Mouse (Mus musculus): ENCODE results near the gene Tbrg4. TPM values are rescaled to one million over a fixed set of nuclear protein-coding genes. Genes with fewer than 3 reads are reported as not detected.

Gene Tbrg4
- total and polyA plus RNA-seq, 3 experiments, result 192 to 756 (median 278) TPM

- Histone ChIP-seq H3K4me1 (ENCODE audit: control insufficient read depth in 1 of 2, insufficient read depth in 2 of 2, low read length in 2 of 2) (peaks cover 11 to 33% of the 10 kb centered on the region in 2 experiments), H3K9ac (ENCODE audit: control insufficient read depth, low read depth, low read length, poor library complexity, severe bottlenecking) (peak overlapping the region; percentile 92), H3K27ac (ENCODE audit: control insufficient read depth, low read depth, low read length) (peak overlapping the region; percentile 92)
- TF ChIP-seq MAFK (IDR thresholded peaks at IDR 0.05; ENCODE audit: borderline replicate concordance, low read depth, low read length) (no peak), USF1 (IDR thresholded peaks at IDR 0.05; ENCODE audit: low read depth, low read length) (0 out of 2 replicates have a peak, but pooled peaks have one; percentile 3), RCOR1 (IDR thresholded peaks at IDR 0.05; ENCODE audit: low read depth, low read length) (peak; percentile 36; the same call in 1 of the 2 replicates), POLR2AphosphoS2 (IDR thresholded peaks at IDR 0.05; ENCODE audit: low read length) (peak; percentile 58; the same call in 1 of the 2 replicates), E2F4 (IDR thresholded peaks at IDR 0.05; ENCODE audit: borderline replicate concordance, low read depth, low read length) (0 out of 2 replicates have a peak, but pooled peaks have one; percentile 33), EP300 (IDR thresholded peaks at IDR 0.05; ENCODE audit: low read depth in 1 of 2, low read length in 2 of 2) (peak; percentile 7 to 40; a peak in 1 of 4 replicates), HCFC1 (IDR thresholded peaks at IDR 0.05; ENCODE audit: low read depth, low read length) (peak; percentile 54; the same call in 1 of the 2 replicates), ZNF384 (IDR thresholded peaks at IDR 0.05; ENCODE audit: low read depth, low read length) (no peak), TBP (IDR thresholded peaks at IDR 0.05; ENCODE audit: low read depth, low read length) (peak; percentile 83), GATA1 (IDR thresholded peaks at IDR 0.05; ENCODE audit: low read depth, low read length) (peak; percentile 44), USF2 (IDR thresholded peaks at IDR 0.05; ENCODE audit: borderline replicate concordance in 1 of 2, insufficient read depth in 1 of 2, low read depth in 1 of 2, low read length in 2 of 2) (no peak), NELFE (IDR thresholded peaks at IDR 0.05; ENCODE audit: low read depth, low read length) (peak; percentile 58), ELF1 (IDR thresholded peaks at IDR 0.05; ENCODE audit: low read depth, low read length) (no peak), ZC3H11A (IDR thresholded peaks at IDR 0.05; ENCODE audit: low read depth, low read length) (no peak), MYB (IDR thresholded peaks at IDR 0.05; ENCODE audit: low read depth, low read length) (0 out of 2 replicates have a peak, but pooled peaks have one; percentile 35), NRF1 (IDR thresholded peaks at IDR 0.05; ENCODE audit: insufficient read depth, low read depth, low read length, poor library complexity, severe bottlenecking) (no peak), CHD2 (IDR thresholded peaks at IDR 0.05; ENCODE audit: low read length) (no peak), CHD1 (IDR thresholded peaks at IDR 0.05; ENCODE audit: low read depth, low read length) (peak; percentile 87; the same call in 1 of the 2 replicates), MEF2A (IDR thresholded peaks at IDR 0.05; ENCODE audit: extremely low read depth, insufficient replicate concordance, low read depth, low read length, poor library complexity, severe bottlenecking) (no peak), MAZ (IDR thresholded peaks at IDR 0.05; ENCODE audit: low read depth, low read length) (0 out of 2 replicates have a peak, but pooled peaks have one; percentile 27), POLR2AphosphoS5 (IDR thresholded peaks at IDR 0.05; ENCODE audit: borderline replicate concordance, low read depth, low read length) (no peak), RAD21 (IDR thresholded peaks at IDR 0.05; ENCODE audit: low read depth, low read length) (no peak), JUND (IDR thresholded peaks at IDR 0.05; ENCODE audit: low read depth, low read length) (peak; percentile 65; the same call in 1 of the 2 replicates), BHLHE40 (IDR thresholded peaks at IDR 0.05; ENCODE audit: borderline replicate concordance, low read depth, low read length) (no peak), KAT2A (conservative IDR thresholded peaks at IDR 0.05; ENCODE audit: low read depth, low read length) (0 out of 2 replicates have a peak, but pooled peaks have one; percentile 4), ZKSCAN1 (IDR thresholded peaks at IDR 0.05; ENCODE audit: low read depth, low read length) (peak; percentile 58; the same call in 1 of the 2 replicates), CTCF (IDR thresholded peaks at IDR 0.05 in 2 of 3, conservative IDR thresholded peaks at IDR 0.05 in 1 of 3; ENCODE audit: control insufficient read depth in 1 of 3, insufficient read depth in 1 of 3, low read depth in 2 of 3, low read length in 3 of 3, poor library complexity in 1 of 3, severe bottlenecking in 1 of 3) (no peak), SIN3A (IDR thresholded peaks at IDR 0.05; ENCODE audit: low read length) (no peak; the same call in none of the 2 replicates), SMC3 (IDR thresholded peaks at IDR 0.05; ENCODE audit: low read depth, low read length) (0 out of 2 replicates have a peak, but pooled peaks have one; percentile 19), TAL1 (IDR thresholded peaks at IDR 0.05; ENCODE audit: low read length) (no peak), UBTF (IDR thresholded peaks at IDR 0.05; ENCODE audit: borderline replicate concordance, insufficient read depth, low read depth, low read length) (0 out of 2 replicates have a peak, but pooled peaks have one; percentile 23), MYC (IDR thresholded peaks at IDR 0.05; ENCODE audit: low read depth, low read length) (peak; percentile 61), GABPA (IDR thresholded peaks at IDR 0.05; ENCODE audit: low read depth, low read length) (no peak), MAX (IDR thresholded peaks at IDR 0.05; ENCODE audit: low read length) (peak; percentile 40; the same call in 1 of the 2 replicates)
Measured at GRCm38 (mm10) chr11:6624619-6625382, 1.1 kb downstream of the Tbrg4 start.

More at GRCm38 (mm10) chr11:6624619-6625382, 1.1 kb downstream of the Tbrg4 start:
- Histone ChIP-seq H3K36me3 (ENCODE audit: control insufficient read depth in 1 of 2, insufficient read depth in 2 of 2, low read length in 2 of 2) (peaks cover 27 to 34% of the 10 kb centered on the region in 2 experiments), H3K27me3 (ENCODE audit: control insufficient read depth in 1 of 2, insufficient read depth in 2 of 2, low read length in 2 of 2) (no peaks in the 10 kb centered on the region), H3K79me2 (ENCODE audit: control insufficient read depth, insufficient read depth, low read length, poor library complexity) (peaks cover 56% of the 10 kb centered on the region), H3K9me3 (replicated peaks; ENCODE audit: insufficient read depth, low read length) (no peaks in the 10 kb centered on the region), H3K4me3 (ENCODE audit: control insufficient read depth in 1 of 2, insufficient read depth in 1 of 2, low read depth in 2 of 2, low read length in 2 of 2) (peak overlapping the region; percentile 77 to 92)
- peak; percentile 87 for DNase-seq (ENCODE audit: low read depth, low spot score)
